Mouse (Mus musculus) stomach, embryonic 14.5 days (tissue): ENCODE measurements around the gene Pacs2. TPM values are rescaled to one million over a fixed set of nuclear protein-coding genes. Genes with fewer than 3 reads are reported as not detected.

ENCODE experiments used
- ATAC-seq: fragments of 200-750 bp; cut with Nextera tagmentation; 2 replicates; pipeline ENCODE4 v1.8.0; 2017; ENCODE audit warnings: low read depth, moderate TSS enrichment; ENCODE audit not compliant: insufficient number of reproducible peaks, insufficient read depth, low FRiP score
- H3K27ac ChIP-seq: fragments of 300-500 bp; sonication (generic); 2 replicates; pipeline ENCODE4 v1.5.1; 2014; ENCODE audit warnings: mild to moderate bottlenecking, low read length, moderate library complexity, mixed read lengths
- H3K27me3 ChIP-seq: fragments of 300-500 bp; sonication (generic); 2 replicates; pipeline ENCODE4 v1.6.1; 2014; ENCODE audit warnings: low read length, control low read depth, mixed read lengths; ENCODE audit not compliant: control insufficient read depth, insufficient read depth
- H3K36me3 ChIP-seq: fragments of 300-500 bp; sonication (generic); 2 replicates; pipeline ENCODE4 v1.6.1; 2014; ENCODE audit warnings: mild to moderate bottlenecking, control low read depth, low read length, moderate library complexity, mixed read lengths; ENCODE audit not compliant: control insufficient read depth, insufficient read depth
- H3K4me1 ChIP-seq: fragments of 300-500 bp; sonication (generic); 2 replicates; pipeline ENCODE4 v1.6.1; 2014; ENCODE audit warnings: low read length, control low read depth, mixed read lengths; ENCODE audit not compliant: control insufficient read depth, insufficient read depth
- H3K4me2 ChIP-seq: fragments of 300-500 bp; sonication (generic); replicated peaks from 2 replicates; pipeline ENCODE4 v1.6.1; 2014; ENCODE audit warnings: low read depth, low read length, control low read depth
- H3K4me3 ChIP-seq: fragments of 300-500 bp; sonication (generic); 2 replicates; pipeline ENCODE4 v1.5.1; 2014; ENCODE audit warnings: low read depth, low read length, control low read depth
- H3K9ac ChIP-seq: fragments of 300-500 bp; sonication (generic); replicated peaks from 2 replicates; pipeline ENCODE4 v1.6.1; 2014; ENCODE audit warnings: low read depth, mild to moderate bottlenecking, control low read depth, low read length, moderate library complexity, mixed read lengths
- H3K9me3 ChIP-seq: fragments of 300-500 bp; sonication (generic); 2 replicates; pipeline ENCODE4 v1.6.1; 2016; ENCODE audit warnings: low read depth, low read length, control low read depth; ENCODE audit not compliant: control insufficient read depth
- WGBS: fragments of 180-500 bp; shearing (Covaris S2); extraction: QIAGEN DNeasy Blood & Tissue Kit; methylation state at CpG from one replicate; pipeline ENCODE4 v1.1.7; 2014; 5-methylcytosine and 5-hydroxymethylcytosine counted together
- polyA plus RNA-seq: library from polyadenylated mRNA; unstranded; fragments of >200 nt; fragmentation: Nextera tagmentation; extraction: Ambion mirVana; gene quantifications from 2 replicates; pipeline ENCODE4 v1.2.1, GENCODE M21; 2014

Pacs2 gene
- polyA plus RNA-seq, 1 experiment from 2014 or later: 17.1 TPM

DNA sequence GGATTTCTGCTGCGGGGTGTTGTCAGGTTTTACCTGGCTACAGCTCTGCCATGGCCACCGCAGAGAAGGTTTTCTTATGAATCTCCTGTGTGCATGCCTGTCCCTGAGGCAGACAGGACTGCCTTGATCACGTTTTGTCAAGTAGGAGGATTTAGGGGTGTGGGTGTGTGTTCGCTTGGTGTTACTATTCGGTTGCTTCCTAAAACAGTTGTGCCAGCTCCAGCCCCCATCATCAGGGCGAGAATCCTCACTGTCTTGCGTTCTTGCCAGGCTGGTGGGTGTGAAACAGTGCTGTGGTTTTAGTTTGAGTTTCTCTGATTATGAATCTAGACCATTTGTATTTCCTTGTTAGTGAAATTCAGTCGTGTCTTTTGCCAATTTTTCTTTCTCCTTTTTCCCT is 2.7 kb downstream of the Pacs2 start:
- no peak for ATAC-seq
- no peak overlapping the region for H3K9ac ChIP-seq

GRCm38 (mm10) chr12:113017429-113017984 is 3.2 kb downstream of the Pacs2 start:
- H3K9me3 ChIP-seq: no peaks in the 10 kb centered on the region

More for the DNA sequence above, 2.7 kb downstream of the Pacs2 start:
- no peak overlapping the region for H3K4me2 ChIP-seq
- no peak overlapping the region for H3K27ac ChIP-seq
- H3K36me3 ChIP-seq: peaks cover 6% of the 10 kb centered on the region; the same call in 1 of the 2 replicates
- WGBS: 69% methylated on average over 8 of the region's 8 CpGs
- H3K4me1 ChIP-seq: peaks cover 27% of the 10 kb centered on the region
- H3K27me3 ChIP-seq: no peaks in the 10 kb centered on the region
- no peaks in the 10 kb centered on the region for H3K9me3 ChIP-seq
- no peak overlapping the region for H3K4me3 ChIP-seq

GRCm38 (mm10) chr12:113018763-113019162 is 4.5 kb downstream of the Pacs2 start:
- H3K4me2 ChIP-seq: no peak overlapping the region
- peaks cover 6% of the 10 kb centered on the region for H3K36me3 ChIP-seq
- 84% methylated on average over 4 of the region's 4 CpGs for WGBS
- H3K4me3 ChIP-seq: no peak overlapping the region
- no peaks in the 10 kb centered on the region for H3K9me3 ChIP-seq
- H3K4me1 ChIP-seq: peaks cover 18% of the 10 kb centered on the region
- no peak overlapping the region for H3K27ac ChIP-seq
- no peak for ATAC-seq
- H3K9ac ChIP-seq: no peak overlapping the region
- H3K27me3 ChIP-seq: no peaks in the 10 kb centered on the region

More at GRCm38 (mm10) chr12:113017429-113017984, 3.2 kb downstream of the Pacs2 start:
- no peak for ATAC-seq
- Histone ChIP-seq H3K4me1 (peaks cover 27% of the 10 kb centered on the region), H3K4me3 (no peak overlapping the region), H3K4me2 (no peak overlapping the region), H3K9ac (no peak overlapping the region), H3K27me3 (no peaks in the 10 kb centered on the region), H3K27ac (no peak overlapping the region), H3K36me3 (peaks cover 6% of the 10 kb centered on the region; the same call in 1 of the 2 replicates)
- whole genome bisulfite sequencing: 77% methylated on average over 9 of the region's 9 CpGs

GRCm38 (mm10) chr12:113021488-113021887 is 7.2 kb downstream of the Pacs2 start:
- ATAC-seq: no peak
- no peak overlapping the region for H3K9ac ChIP-seq
- no peak overlapping the region for H3K4me3 ChIP-seq
- no peaks in the 10 kb centered on the region for H3K27me3 ChIP-seq
- H3K4me1 ChIP-seq: 0 out of 2 replicates have a peak, but pooled peaks cover 5% of the 10 kb centered on the region
- H3K27ac ChIP-seq: no peak overlapping the region
- H3K9me3 ChIP-seq: no peaks in the 10 kb centered on the region
- no peak overlapping the region for H3K4me2 ChIP-seq
- peaks cover 6% of the 10 kb centered on the region for H3K36me3 ChIP-seq

DNA sequence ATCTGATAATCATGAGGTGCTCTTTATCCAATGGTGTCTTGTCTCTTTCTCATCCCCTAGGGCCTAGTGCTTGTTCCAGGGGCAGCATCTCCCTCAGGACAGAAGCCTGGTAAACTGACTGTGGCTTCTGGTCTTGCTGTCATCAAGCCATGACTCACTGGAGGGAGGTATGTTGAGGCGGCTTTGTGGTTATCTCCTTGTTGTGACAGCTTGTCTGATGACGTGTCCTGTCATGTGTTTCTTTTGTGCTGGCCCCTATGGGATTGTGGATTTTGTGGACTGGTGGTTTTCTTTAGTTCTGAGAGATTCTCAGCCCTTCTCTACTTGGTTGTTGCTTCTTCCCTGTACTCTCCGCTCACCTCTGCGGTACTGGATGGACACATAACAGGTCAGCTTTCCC is 8.8 kb downstream of the Pacs2 start:
- peaks cover 9% of the 10 kb centered on the region for H3K36me3 ChIP-seq
- 72% methylated on average over 4 of the region's 4 CpGs for WGBS
- H3K4me2 ChIP-seq: no peak overlapping the region
- H3K27me3 ChIP-seq: no peaks in the 10 kb centered on the region
- no peaks in the 10 kb centered on the region for H3K9me3 ChIP-seq
- H3K27ac ChIP-seq: no peak overlapping the region
- no peak for ATAC-seq
- no peaks in the 10 kb centered on the region for H3K4me1 ChIP-seq
- H3K9ac ChIP-seq: no peak overlapping the region
- H3K4me3 ChIP-seq: no peak overlapping the region

DNA sequence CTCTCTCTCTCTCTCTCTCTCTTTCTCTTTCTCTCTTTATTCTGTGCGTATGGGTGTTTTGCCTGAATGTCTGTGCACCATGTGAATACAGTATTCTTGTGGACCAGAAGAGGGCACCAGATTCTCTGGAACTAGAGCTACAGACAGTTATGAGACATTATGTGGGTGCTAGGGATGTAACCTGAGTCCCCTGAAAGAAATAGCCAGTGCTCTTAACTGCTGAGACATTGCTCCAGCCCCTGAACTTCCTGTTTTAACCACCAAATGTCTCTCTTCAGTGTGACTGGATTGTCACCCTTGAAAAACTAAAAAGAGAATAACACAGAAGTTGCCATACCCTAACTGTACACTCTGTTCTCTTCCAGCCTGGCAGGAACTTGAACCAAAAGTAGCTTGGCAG is 12.2 kb downstream of the Pacs2 start:
- no peak overlapping the region for H3K4me3 ChIP-seq
- peaks cover 2% of the 10 kb centered on the region for H3K36me3 ChIP-seq
- no peaks in the 10 kb centered on the region for H3K27me3 ChIP-seq
- no peak overlapping the region for H3K27ac ChIP-seq
- 86% methylated on average over 1 of the region's 1 CpGs for WGBS
- ATAC-seq: no peak
- no peak overlapping the region for H3K4me2 ChIP-seq
- no peaks in the 10 kb centered on the region for H3K9me3 ChIP-seq
- no peaks in the 10 kb centered on the region for H3K4me1 ChIP-seq
- no peak overlapping the region for H3K9ac ChIP-seq

- Histone ChIP-seq H3K36me3 (peaks cover 2% of the 10 kb centered on the region), H3K27me3 (no peaks in the 10 kb centered on the region), H3K27ac (no peak overlapping the region), H3K4me3 (no peak overlapping the region), H3K9ac (no peak overlapping the region), H3K4me1 (0 out of 2 replicates have a peak, but pooled peaks cover 4% of the 10 kb centered on the region), H3K4me2 (no peak overlapping the region), H3K9me3 (no peaks in the 10 kb centered on the region)
- ATAC-seq: no peak
- 90% methylated on average over 2 of the region's 2 CpGs for WGBS
These were observed 13.2 kb downstream of the Pacs2 start for GRCm38 (mm10) chr12:113027495-113027894.

GRCm38 (mm10) chr12:113028067-113028466 is 13.8 kb downstream of the Pacs2 start:
- no peak overlapping the region for H3K4me3 ChIP-seq
- H3K4me1 ChIP-seq: 0 out of 2 replicates have a peak, but pooled peaks cover 4% of the 10 kb centered on the region
- no peaks in the 10 kb centered on the region for H3K27me3 ChIP-seq
- H3K4me2 ChIP-seq: no peak overlapping the region
- H3K9me3 ChIP-seq: no peaks in the 10 kb centered on the region
- H3K36me3 ChIP-seq: peaks cover 2% of the 10 kb centered on the region
- H3K9ac ChIP-seq: no peak overlapping the region
- H3K27ac ChIP-seq: no peak overlapping the region
- 0 out of 2 replicates have a peak, but pooled peaks have one; percentile 26 for ATAC-seq
- 67% methylated on average over 5 of the region's 5 CpGs for WGBS

- Histone ChIP-seq H3K4me3 (no peak overlapping the region), H3K27ac (no peak overlapping the region), H3K4me2 (no peak overlapping the region), H3K36me3 (peaks cover 2% of the 10 kb centered on the region; the same call in 1 of the 2 replicates), H3K9ac (no peak overlapping the region), H3K9me3 (no peaks in the 10 kb centered on the region), H3K4me1 (0 out of 2 replicates have a peak, but pooled peaks cover 4% of the 10 kb centered on the region), H3K27me3 (no peaks in the 10 kb centered on the region)
- ATAC-seq: no peak
- 79% methylated on average over 9 of the region's 9 CpGs for WGBS
These were observed 14.6 kb downstream of the Pacs2 start for GRCm38 (mm10) chr12:113028898-113029297.
